Mouse (Mus musculus): ENCODE measurements at regions not wholly inside any gene's neighbourhood (a gene's known extent, or its start where the extent isn't known, plus 50 kb on each side); places are given as distances from the start of the nearest gene placed in this dataset.
A peak's percentile ranks its signal among the peaks of the same experiment; 100 is the strongest.

GRCm38 (mm10) chr15:67305681-67306080 lies 805.0 kb upstream of the Lrrc6 start:
- ATAC-seq (ENCODE audit: poor library complexity, severe bottlenecking) = no peak

GRCm38 (mm10) chr15:67303804-67304203 lies 803.1 kb upstream of the Lrrc6 start:
- no peak for ATAC-seq (ENCODE audit: poor library complexity, severe bottlenecking)

GRCm38 (mm10) chr15:67301871-67302363 lies 801.2 kb upstream of the Lrrc6 start:
- ATAC-seq (ENCODE audit: poor library complexity, severe bottlenecking) = no peak

- ATAC-seq (ENCODE audit: poor library complexity, severe bottlenecking) = no peak
These were observed 800.3 kb upstream of the Lrrc6 start for GRCm38 (mm10) chr15:67301024-67301423.

GRCm38 (mm10) chr15:67294797-67295196 lies 794.1 kb upstream of the Lrrc6 start:
- no peak for ATAC-seq (ENCODE audit: poor library complexity, severe bottlenecking)

- peak; percentile 66 for ATAC-seq (ENCODE audit: poor library complexity, severe bottlenecking)
These were observed 789.0 kb upstream of the Lrrc6 start for GRCm38 (mm10) chr15:67289749-67290148.

- no peak for ATAC-seq (ENCODE audit: poor library complexity, severe bottlenecking)
These were observed 784.2 kb upstream of the Lrrc6 start for GRCm38 (mm10) chr15:67284941-67285340.

- no peak for ATAC-seq (ENCODE audit: poor library complexity, severe bottlenecking)
These were observed 782.7 kb upstream of the Lrrc6 start for GRCm38 (mm10) chr15:67283275-67283972.

GRCm38 (mm10) chr15:67278869-67279268 lies 778.2 kb upstream of the Lrrc6 start:
- ATAC-seq (ENCODE audit: poor library complexity, severe bottlenecking) = no peak

GRCm38 (mm10) chr15:67275058-67275457 lies 774.3 kb upstream of the Lrrc6 start:
- ATAC-seq (ENCODE audit: poor library complexity, severe bottlenecking) = no peak

GRCm38 (mm10) chr15:67272397-67272796 lies 771.7 kb upstream of the Lrrc6 start:
- peak; percentile 76 for ATAC-seq (ENCODE audit: poor library complexity, severe bottlenecking)

GRCm38 (mm10) chr15:67263723-67264122 lies 763.0 kb upstream of the Lrrc6 start:
- no peak for ATAC-seq (ENCODE audit: poor library complexity, severe bottlenecking)

- no peak for ATAC-seq (ENCODE audit: poor library complexity, severe bottlenecking)
These were observed 762.6 kb upstream of the Lrrc6 start for GRCm38 (mm10) chr15:67263313-67263712.

GRCm38 (mm10) chr15:67262269-67262668 lies 761.6 kb upstream of the Lrrc6 start:
- 0 out of 2 replicates have a peak, but pooled peaks have one; percentile 35 for ATAC-seq (ENCODE audit: poor library complexity, severe bottlenecking)

GRCm38 (mm10) chr15:67260666-67261065 lies 760.0 kb upstream of the Lrrc6 start:
- no peak for ATAC-seq (ENCODE audit: poor library complexity, severe bottlenecking)

- no peak for ATAC-seq (ENCODE audit: poor library complexity, severe bottlenecking)
These were observed 748.4 kb upstream of the Lrrc6 start for GRCm38 (mm10) chr15:67249147-67249546.

- ATAC-seq (ENCODE audit: poor library complexity, severe bottlenecking) = no peak
These were observed 747.8 kb upstream of the Lrrc6 start for GRCm38 (mm10) chr15:67248471-67248870.

- ATAC-seq (ENCODE audit: poor library complexity, severe bottlenecking) = no peak
These were observed 745.1 kb upstream of the Lrrc6 start for GRCm38 (mm10) chr15:67245658-67246268.

- ATAC-seq (ENCODE audit: poor library complexity, severe bottlenecking) = no peak
These were observed 744.4 kb upstream of the Lrrc6 start for GRCm38 (mm10) chr15:67244908-67245657.

GRCm38 (mm10) chr15:67235107-67235785 lies 734.5 kb upstream of the Lrrc6 start:
- peak; percentile 84 for ATAC-seq (ENCODE audit: poor library complexity, severe bottlenecking)

- ATAC-seq (ENCODE audit: poor library complexity, severe bottlenecking) = no peak
These were observed 728.6 kb upstream of the Lrrc6 start for GRCm38 (mm10) chr15:67229359-67229758.
